Mouse (Mus musculus) heart, embryonic 13.5 days (tissue): Measurements from ENCODE around the gene Cd3eap. TPM values are rescaled to one million over a fixed set of nuclear protein-coding genes. Genes with fewer than 3 reads are reported as not detected.

Source experiments
- ATAC-seq: fragments of 200-750 bp; cut with Nextera tagmentation; 2 replicates; pipeline ENCODE4 v1.8.0; 2017; ENCODE audit warnings: moderate TSS enrichment; ENCODE audit not compliant: insufficient number of reproducible peaks, low FRiP score, low TSS enrichment; ENCODE audit errors: extremely low read depth
- H3K27ac ChIP-seq: fragments of 300-500 bp; sonication (generic); replicated peaks from 2 replicates; pipeline ENCODE4 v1.5.1; 2015; ENCODE audit warnings: moderate library complexity, mild to moderate bottlenecking, inconsistent platforms
- H3K27me3 ChIP-seq: fragments of 300-500 bp; sonication (generic); replicated peaks from 2 replicates; pipeline ENCODE4 v1.6.1; 2015; ENCODE audit warnings: mild to moderate bottlenecking, inconsistent platforms
- H3K36me3 ChIP-seq: fragments of 300-500 bp; sonication (generic); 2 replicates; pipeline ENCODE4 v1.6.1; 2015; ENCODE audit warnings: mild to moderate bottlenecking, inconsistent platforms
- H3K4me1 ChIP-seq: fragments of 300-500 bp; sonication (generic); 2 replicates; pipeline ENCODE4 v1.6.1; 2015; ENCODE audit warnings: inconsistent platforms
- H3K4me2 ChIP-seq: fragments of 300-500 bp; sonication (generic); 2 replicates; pipeline ENCODE4 v1.6.1; 2015; ENCODE audit warnings: inconsistent platforms, mild to moderate bottlenecking, moderate library complexity
- H3K4me3 ChIP-seq: fragments of 300-500 bp; sonication (generic); 2 replicates; pipeline ENCODE4 v1.5.1; 2015; ENCODE audit warnings: moderate library complexity, mild to moderate bottlenecking, inconsistent platforms
- H3K9ac ChIP-seq: fragments of 300-500 bp; sonication (generic); 2 replicates; pipeline ENCODE4 v1.6.1; 2015; ENCODE audit warnings: inconsistent platforms, mild to moderate bottlenecking, moderate library complexity
- H3K9me3 ChIP-seq: fragments of 300-500 bp; sonication (generic); 2 replicates; pipeline ENCODE4 v1.6.1; 2016; ENCODE audit warnings: inconsistent platforms
- WGBS: fragments of 180-500 bp; shearing (Covaris S2); methylation state at CpG from one replicate; pipeline ENCODE4 v1.1.7; 2015; ENCODE audit warnings: mixed read lengths; 5-methylcytosine and 5-hydroxymethylcytosine counted together
- microRNA counts: library from miRNA; unstranded; fragments of <30 nt; microRNA quantifications from one replicate; lab custom pipeline; 2016
- microRNA-seq: library from miRNA; unstranded; fragments of <30 nt; microRNA quantifications from one replicate; pipeline ENCODE4, GENCODE M21; 2016
- polyA plus RNA-seq: library from polyadenylated mRNA; unstranded; fragments of >200 nt; fragmentation: Nextera tagmentation; extraction: Ambion mirVana; gene quantifications from 2 replicates; pipeline ENCODE4 v1.2.1, GENCODE M21; 2015

Gene Cd3eap
- polyA plus RNA-seq, 1 experiment from 2014 or later: 17.4 TPM

DNA sequence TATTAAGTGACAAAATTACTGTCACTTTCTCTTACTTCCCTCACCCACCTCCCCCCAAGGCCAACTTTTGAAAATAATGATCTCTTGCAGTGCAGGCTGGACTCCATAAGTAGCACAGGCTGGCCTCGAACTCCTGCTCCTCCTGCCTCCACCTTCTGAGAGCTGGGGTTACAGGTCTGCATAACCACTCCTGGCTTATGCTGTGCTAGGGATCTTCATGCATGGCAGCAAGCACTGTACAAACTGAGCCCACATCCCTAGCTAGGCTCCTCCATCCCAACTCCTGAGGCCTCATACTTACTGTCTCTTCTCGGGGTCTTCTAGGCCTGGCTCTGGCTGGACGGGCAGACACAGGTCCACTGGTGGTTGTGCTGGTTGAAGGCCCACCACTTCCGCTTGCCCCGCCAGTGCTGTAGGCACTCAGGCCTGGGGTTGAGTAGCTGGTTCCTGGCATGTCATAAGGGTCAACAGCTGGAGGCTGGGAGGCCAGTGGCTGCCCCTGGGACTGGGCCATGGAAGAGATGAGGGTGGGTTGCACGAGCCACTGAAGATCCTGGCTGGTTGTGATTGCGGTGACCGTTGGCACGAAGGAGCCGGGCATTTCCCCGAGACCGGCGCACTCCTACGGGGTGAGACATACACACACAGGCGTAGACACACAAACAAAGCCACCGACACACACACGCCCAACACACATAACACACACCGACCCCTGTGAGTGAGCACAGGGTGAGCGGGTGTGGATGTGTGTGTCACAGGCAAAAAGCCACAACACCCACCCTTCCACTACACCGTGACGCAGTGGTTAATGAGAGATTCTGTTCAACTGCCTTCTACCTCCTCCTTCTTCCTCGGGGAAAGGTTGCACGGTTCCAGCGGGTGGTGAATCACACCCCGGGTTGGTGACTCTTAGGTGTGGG lies 52.2 kb downstream of the Cd3eap start:
- WGBS: 64% methylated on average over 25 of the region's 25 CpGs
- Histone ChIP-seq H3K27me3 (peaks cover 58% of the 10 kb centered on the region), H3K9ac (no peak overlapping the region), H3K4me3 (peak overlapping the region; percentile 68; the same call in 1 of the 2 replicates), H3K36me3 (no peaks in the 10 kb centered on the region), H3K4me2 (peak overlapping the region; percentile 100), H3K9me3 (no peaks in the 10 kb centered on the region), H3K27ac (no peak overlapping the region), H3K4me1 (peaks cover 42% of the 10 kb centered on the region)
- ATAC-seq: no peak

MicroRNAs encoded within 50 kb of the gene (microRNA counts, 519-probe panel; counts per million panel counts)
- microRNA mmu-miR-343 (lab: Ali Mortazavi, UCI): 209 counts per million, percentile 61 among the panel's probes with 10 or more counts

Small RNAs within 50 kb of the gene (microRNA-seq; reads per million reads assigned to microRNA genes)
- not detected for gene Mir343

Other genes with a start within 250 kb of the Cd3eap start
- gene Gm4969, start 241.1 kb downstream of the Cd3eap start, polyA plus RNA-seq: 1.2 and 2.1 TPM in 2 replicates
- gene Fbxo46, start 239.6 kb downstream of the Cd3eap start, polyA plus RNA-seq: 8.0 and 8.6 TPM in 2 replicates
- gene Qpctl, start 210.2 kb downstream of the Cd3eap start, polyA plus RNA-seq: 9.5 and 9.7 TPM in 2 replicates
- 107 and 113 TPM in 2 replicates for gene Snrpd2, start 209.8 kb downstream of the Cd3eap start, polyA plus RNA-seq
- 9.9 and 14.6 TPM in 2 replicates for gene Gipr, start 193.4 kb downstream of the Cd3eap start, polyA plus RNA-seq
- gene Eml2, start 183.1 kb downstream of the Cd3eap start, polyA plus RNA-seq: 15.8 and 20.6 TPM in 2 replicates
- gene Gpr4, start 146.9 kb downstream of the Cd3eap start, polyA plus RNA-seq: 1.7 and 1.8 TPM in 2 replicates
- gene Opa3, start 131.1 kb downstream of the Cd3eap start, polyA plus RNA-seq: 35.2 and 38.4 TPM in 2 replicates
- 81.2 and 81.7 TPM in 2 replicates for gene Vasp, start 87.7 kb downstream of the Cd3eap start, polyA plus RNA-seq
- gene Ppm1n, start 79.4 kb downstream of the Cd3eap start, polyA plus RNA-seq: not detected in 2 replicates
- 26.1 and 29.3 TPM in 2 replicates for gene Rtn2, start 76.9 kb downstream of the Cd3eap start, polyA plus RNA-seq
- 0.14 and 0.16 TPM in 2 replicates for gene Fosb, start 49.4 kb downstream of the Cd3eap start, polyA plus RNA-seq
- gene Ercc1, start 14.7 kb downstream of the Cd3eap start, polyA plus RNA-seq: 62.6 and 62.7 TPM in 2 replicates
- 12.8 and 13.0 TPM in 2 replicates for gene Ppp1r13l, start 266 bp upstream of the Cd3eap start, polyA plus RNA-seq
- 11.8 and 12.2 TPM in 2 replicates for gene Ercc2, start 22.5 kb upstream of the Cd3eap start, polyA plus RNA-seq
- gene Klc3, start 44.6 kb upstream of the Cd3eap start, polyA plus RNA-seq: 4.8 and 5.5 TPM in 2 replicates
- gene Ckm, start 45.3 kb upstream of the Cd3eap start, polyA plus RNA-seq: 284 and 345 TPM in 2 replicates
- gene Mark4, start 99.3 kb upstream of the Cd3eap start, polyA plus RNA-seq: 6.5 and 7.5 TPM in 2 replicates
- gene Exoc3l2, start 103.8 kb upstream of the Cd3eap start, polyA plus RNA-seq: 1.1 and 1.2 TPM in 2 replicates
- gene Bloc1s3, start 148.9 kb upstream of the Cd3eap start, polyA plus RNA-seq: 1.5 TPM in 2 replicates
- 71.4 and 77.4 TPM in 2 replicates for gene Trappc6a, start 148.9 kb upstream of the Cd3eap start, polyA plus RNA-seq
- 0.06 TPM in 1 of 2 replicates, not detected in the other for gene Nkpd1, start 158.4 kb upstream of the Cd3eap start, polyA plus RNA-seq
- 15.0 and 17.2 TPM in 2 replicates for gene Ppp1r37, start 203.6 kb upstream of the Cd3eap start, polyA plus RNA-seq
- 0.12 and 0.32 TPM in 2 replicates for gene Zfp296, start 217.8 kb upstream of the Cd3eap start, polyA plus RNA-seq
- 114 and 134 TPM in 2 replicates for gene Gemin7, start 218.1 kb upstream of the Cd3eap start, polyA plus RNA-seq
- gene Clasrp, start 245.0 kb upstream of the Cd3eap start, polyA plus RNA-seq: 30.8 and 31.8 TPM in 2 replicates